Mouse (Mus musculus): ENCODE data around the gene F11.

The F11 gene

DNA sequence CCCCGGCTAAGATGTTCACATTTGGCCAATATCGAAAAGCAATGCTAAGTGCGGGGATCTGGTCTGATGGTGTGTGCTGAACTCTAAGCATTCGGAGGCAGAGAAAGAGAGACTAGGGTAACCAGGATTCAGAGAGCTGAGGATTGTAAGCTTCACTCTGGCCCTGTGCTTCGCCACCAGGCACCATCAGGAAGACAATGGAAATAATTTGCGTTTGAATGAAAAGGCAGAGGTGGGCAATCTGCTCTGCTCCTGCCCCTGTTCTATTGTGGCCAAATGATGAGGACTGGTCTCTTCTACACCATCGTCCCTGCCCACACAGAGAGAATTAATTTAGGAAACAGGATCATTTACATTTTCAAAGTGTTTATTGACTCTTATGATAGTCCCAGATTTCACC is 15.5 kb downstream of the F11 start:
- DNase-seq (ENCODE audit: low spot score) = no peak

DNA sequence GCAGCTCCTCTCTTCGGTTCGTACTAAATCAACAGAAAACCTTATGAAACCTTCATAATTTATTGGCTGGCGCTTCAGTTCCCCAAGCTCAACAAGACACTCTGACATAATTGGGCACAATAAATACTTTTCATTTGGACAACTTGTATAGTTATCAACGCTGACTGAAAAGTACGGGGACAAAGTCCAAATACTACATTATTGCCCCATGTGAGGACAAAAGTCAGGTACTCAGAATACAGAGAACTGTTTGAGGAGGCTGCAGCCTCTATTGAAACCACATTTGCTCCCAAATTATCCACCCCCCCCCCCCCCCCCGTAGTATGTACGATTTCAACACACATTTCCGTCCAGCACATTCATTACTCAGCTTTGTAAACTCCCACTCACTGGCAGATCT is 22.5 kb downstream of the F11 start:
- DNase-seq (ENCODE audit: low spot score) = no peak

DNA sequence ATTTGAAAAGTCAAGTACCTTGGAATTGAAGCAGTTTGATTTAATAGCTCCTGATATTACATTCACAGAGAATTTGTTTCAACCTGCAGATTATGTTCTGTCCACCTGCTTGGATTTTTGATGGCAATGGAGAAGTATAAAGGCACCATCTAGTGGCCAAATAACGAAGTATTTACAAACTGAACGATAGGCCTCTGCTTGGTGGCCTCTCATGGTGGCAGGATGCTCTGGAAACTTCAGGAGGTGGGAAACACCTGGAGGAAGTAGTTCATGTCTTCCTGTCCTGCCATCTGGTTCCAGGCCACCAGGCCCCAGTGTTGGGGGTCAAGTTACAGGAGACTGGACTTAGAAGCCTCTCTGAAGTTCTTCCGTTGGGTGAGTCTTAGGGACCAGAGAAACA is 23.5 kb downstream of the F11 start:
- no peak for DNase-seq (ENCODE audit: low spot score)

GRCm38 (mm10) chr8:45236164-45236912 is 25.5 kb downstream of the F11 start:
- DNase-seq (ENCODE audit: low spot score) = peak; percentile 7

GRCm38 (mm10) chr8:45235228-45235627 is 26.6 kb downstream of the F11 start:
- no peak for DNase-seq (ENCODE audit: low spot score)

GRCm38 (mm10) chr8:45233256-45233655 is 28.6 kb downstream of the F11 start:
- DNase-seq (ENCODE audit: low spot score) = no peak

GRCm38 (mm10) chr8:45202476-45202875 is 59.4 kb downstream of the F11 start:
- no peak for DNase-seq (ENCODE audit: low spot score)

GRCm38 (mm10) chr8:45201605-45202004 is 60.2 kb downstream of the F11 start:
- DNase-seq (ENCODE audit: low spot score) = no peak

GRCm38 (mm10) chr8:45197294-45197693 is 64.5 kb downstream of the F11 start:
- DNase-seq (ENCODE audit: low spot score) = no peak

GRCm38 (mm10) chr8:45195954-45196526 is 65.8 kb downstream of the F11 start:
- DNase-seq (ENCODE audit: low spot score) = no peak

All from ovary, postnatal 10 days (tissue).